Mouse (Mus musculus) forebrain, postnatal 0 days (tissue): ENCODE results near the gene Trhr2. TPM values are rescaled to one million over a fixed set of nuclear protein-coding genes. Genes with fewer than 3 reads are reported as not detected.
A peak's percentile ranks its signal among the peaks of the same experiment; 100 is the strongest.

ENCODE experiments used
- ATAC-seq: fragments of 200-750 bp; cut with Nextera tagmentation; 2 replicates; pipeline ENCODE4 v1.8.0; 2017; ENCODE audit warnings: mild to moderate bottlenecking, moderate library complexity
- DNase-seq: peaks from one replicate; pipeline ENCODE4 v3.0.0-alpha.2; 2015
- H3K27ac ChIP-seq: fragments of 300-500 bp; sonication (generic); 2 replicates; pipeline ENCODE4 v1.5.1; 2014; ENCODE audit warnings: low read depth, mild to moderate bottlenecking, antibody characterized with exemption, low read length, moderate library complexity, mixed read lengths
- H3K27me3 ChIP-seq: fragments of 300-500 bp; sonication (generic); 2 replicates; pipeline ENCODE4 v1.6.1; 2014; ENCODE audit warnings: mild to moderate bottlenecking, low read length, mixed read lengths; ENCODE audit not compliant: insufficient read depth
- H3K36me3 ChIP-seq: fragments of 300-500 bp; sonication (generic); 2 replicates; pipeline ENCODE4 v1.6.1; 2014; ENCODE audit warnings: mild to moderate bottlenecking, moderate library complexity; ENCODE audit not compliant: insufficient read depth
- H3K4me1 ChIP-seq: fragments of 300-500 bp; sonication (generic); 2 replicates; pipeline ENCODE4 v1.6.1; 2014; ENCODE audit warnings: antibody characterized with exemption; ENCODE audit not compliant: insufficient read depth
- H3K4me2 ChIP-seq: fragments of 300-500 bp; sonication (generic); 2 replicates; pipeline ENCODE4 v1.6.1; 2014; ENCODE audit warnings: low read depth, mild to moderate bottlenecking, moderate library complexity
- H3K4me3 ChIP-seq: fragments of 300-500 bp; sonication (generic); 2 replicates; pipeline ENCODE4 v1.5.1; 2014; ENCODE audit warnings: low read depth, low read length, mixed read lengths
- H3K9ac ChIP-seq: fragments of 300-500 bp; sonication (generic); 2 replicates; pipeline ENCODE4 v1.6.1; 2014; ENCODE audit warnings: mild to moderate bottlenecking
- H3K9me3 ChIP-seq: fragments of 300-500 bp; sonication (generic); 2 replicates; pipeline ENCODE4 v1.6.1; 2016; ENCODE audit warnings: low read length
- CTCF ChIP-seq: sonication (generic); IDR thresholded peaks from 2 replicates; pipeline ENCODE4 v1.5.1; 2016; ENCODE audit warnings: antibody characterized with exemption, control low read depth, low read depth
- WGBS: fragments of 180-500 bp; shearing (Covaris S2); extraction: QIAGEN DNeasy Blood & Tissue Kit; methylation state at CpG from one replicate; pipeline ENCODE4 v1.1.7; 2014; 5-methylcytosine and 5-hydroxymethylcytosine counted together
- polyA plus RNA-seq: library from polyadenylated mRNA; unstranded; fragments of >200 nt; fragmentation: Nextera tagmentation; extraction: Ambion mirVana; gene quantifications from 2 replicates; pipeline ENCODE4 v1.2.1, GENCODE M21; 2015
- total RNA-seq: library from RNA; depleted of rRNA; stranded (reverse); fragments of >200 nt; gene quantifications from 2 replicates; pipeline ENCODE4 v1.2.3, GENCODE M21; 2014; rRNA removed

Gene Trhr2
- total and polyA plus RNA-seq, 2 experiments from 2014 or later, result 0.27 TPM; not detected in 1

- no peak for TF ChIP-seq CTCF
- no peak overlapping the region for H3K27ac ChIP-seq
- 70% methylated on average over 2 of the region's 2 CpGs for WGBS
These were observed 44.1 kb downstream of the Trhr2 start for GRCm38 (mm10) chr8:122316402-122316801.

GRCm38 (mm10) chr8:122314899-122315496, 45.5 kb downstream of the Trhr2 start:
- no peaks in the 10 kb centered on the region for H3K4me1 ChIP-seq
- H3K36me3 ChIP-seq, result no peaks in the 10 kb centered on the region
- H3K9ac ChIP-seq, result no peak overlapping the region
- H3K27ac ChIP-seq, result no peak overlapping the region
- ATAC-seq (no peak), DNase-seq (no peak)
- H3K9me3 ChIP-seq, result no peaks in the 10 kb centered on the region
- WGBS, result 71% methylated on average over 13 of the region's 13 CpGs
- H3K4me2 ChIP-seq, result no peak overlapping the region
- H3K4me3 ChIP-seq, result no peak overlapping the region
- no peaks in the 10 kb centered on the region for H3K27me3 ChIP-seq
- no peak for TF ChIP-seq CTCF

More at GRCm38 (mm10) chr8:122316402-122316801, 44.1 kb downstream of the Trhr2 start:
- Histone ChIP-seq H3K9me3 (no peaks in the 10 kb centered on the region), H3K9ac (no peak overlapping the region), H3K4me3 (no peak overlapping the region), H3K4me2 (no peak overlapping the region), H3K4me1 (no peaks in the 10 kb centered on the region), H3K27me3 (no peaks in the 10 kb centered on the region), H3K36me3 (no peaks in the 10 kb centered on the region)
- ATAC-seq (no peak), DNase-seq (no peak)

GRCm38 (mm10) chr8:122313310-122313709, 47.2 kb downstream of the Trhr2 start:
- no peaks in the 10 kb centered on the region for H3K4me1 ChIP-seq
- no peak overlapping the region for H3K9ac ChIP-seq
- H3K4me3 ChIP-seq, result no peak overlapping the region
- no peak for TF ChIP-seq CTCF
- WGBS, result 75% methylated on average over 12 of the region's 12 CpGs
- H3K4me2 ChIP-seq, result no peak overlapping the region
- H3K27me3 ChIP-seq, result no peaks in the 10 kb centered on the region
- no peaks in the 10 kb centered on the region for H3K9me3 ChIP-seq
- no peak for DNase-seq
- H3K36me3 ChIP-seq, result no peaks in the 10 kb centered on the region
- no peak overlapping the region for H3K27ac ChIP-seq
- no peak for ATAC-seq

- Histone ChIP-seq H3K4me2 (no peak overlapping the region), H3K4me1 (no peaks in the 10 kb centered on the region), H3K27ac (no peak overlapping the region), H3K27me3 (no peaks in the 10 kb centered on the region), H3K4me3 (no peak overlapping the region), H3K36me3 (no peaks in the 10 kb centered on the region), H3K9me3 (no peaks in the 10 kb centered on the region), H3K9ac (no peak overlapping the region)
- TF ChIP-seq CTCF, result no peak
- DNase-seq, result no peak
- WGBS, result 78% methylated on average over 2 of the region's 2 CpGs
- ATAC-seq, result no peak
These were observed 48.0 kb downstream of the Trhr2 start for GRCm38 (mm10) chr8:122312553-122312952.

- no peak for ATAC-seq
These were observed 49.4 kb downstream of the Trhr2 start for GRCm38 (mm10) chr8:122311115-122311514.

GRCm38 (mm10) chr8:122309272-122309671, 51.3 kb downstream of the Trhr2 start:
- Histone ChIP-seq H3K27me3 (no peaks in the 10 kb centered on the region), H3K4me3 (no peak overlapping the region), H3K27ac (no peak overlapping the region), H3K4me1 (no peaks in the 10 kb centered on the region), H3K9ac (no peak overlapping the region), H3K36me3 (no peaks in the 10 kb centered on the region), H3K9me3 (no peaks in the 10 kb centered on the region), H3K4me2 (no peak overlapping the region)
- no peak for TF ChIP-seq CTCF
- ATAC-seq (no peak), DNase-seq (no peak)
- 86% methylated on average over 12 of the region's 12 CpGs for WGBS

More at GRCm38 (mm10) chr8:122311115-122311514, 49.4 kb downstream of the Trhr2 start:
- Histone ChIP-seq H3K4me3 (no peak overlapping the region), H3K9me3 (no peaks in the 10 kb centered on the region), H3K4me2 (no peak overlapping the region), H3K27me3 (no peaks in the 10 kb centered on the region), H3K4me1 (no peaks in the 10 kb centered on the region), H3K27ac (no peak overlapping the region), H3K36me3 (no peaks in the 10 kb centered on the region), H3K9ac (no peak overlapping the region)
- no peak for DNase-seq
- no peak for TF ChIP-seq CTCF
- whole genome bisulfite sequencing, result 93% methylated on average over 2 of the region's 2 CpGs

GRCm38 (mm10) chr8:122307836-122308235, 52.7 kb downstream of the Trhr2 start:
- no peaks in the 10 kb centered on the region for H3K27me3 ChIP-seq
- DNase-seq, result peak; percentile 38

More at GRCm38 (mm10) chr8:122307836-122308235, 52.7 kb downstream of the Trhr2 start:
- no peak for ATAC-seq
- Histone ChIP-seq H3K9ac (no peak overlapping the region), H3K4me3 (no peak overlapping the region), H3K4me2 (no peak overlapping the region), H3K36me3 (no peaks in the 10 kb centered on the region), H3K4me1 (no peaks in the 10 kb centered on the region), H3K9me3 (no peaks in the 10 kb centered on the region), H3K27ac (no peak overlapping the region)
- TF ChIP-seq CTCF, result no peak
- 54% methylated on average over 8 of the region's 8 CpGs for WGBS

Other genes with a start within 250 kb of the Trhr2 start
- gene Zfpm1, start 78.6 kb downstream of the Trhr2 start, total RNA-seq, result 9.5 and 10.1 TPM in 2 replicates
- 0.87 and 1.1 TPM in 2 replicates for gene Zfpm1, start 78.6 kb downstream of the Trhr2 start, polyA plus RNA-seq
- gene Zc3h18, start 15.9 kb upstream of the Trhr2 start, total RNA-seq, result 38.1 and 40.9 TPM in 2 replicates
- gene Zc3h18, start 15.9 kb upstream of the Trhr2 start, polyA plus RNA-seq, result 23.8 and 27.3 TPM in 2 replicates
- 0.67 TPM in 1 of 2 replicates, not detected in the other for gene Il17c, start 61.3 kb upstream of the Trhr2 start, total RNA-seq
- gene Il17c, start 61.3 kb upstream of the Trhr2 start, polyA plus RNA-seq, result not detected in 2 replicates
- 14.2 and 17.9 TPM in 2 replicates for gene Cyba, start 72.2 kb upstream of the Trhr2 start, total RNA-seq
- gene Cyba, start 72.2 kb upstream of the Trhr2 start, polyA plus RNA-seq, result 37.9 and 40.6 TPM in 2 replicates
- gene Mvd, start 82.7 kb upstream of the Trhr2 start, total RNA-seq, result 53.4 and 84.0 TPM in 2 replicates
- 66.7 and 73.9 TPM in 2 replicates for gene Mvd, start 82.7 kb upstream of the Trhr2 start, polyA plus RNA-seq
- 0.23 TPM in 1 of 2 replicates, not detected in the other for gene Snai3, start 100.0 kb upstream of the Trhr2 start, total RNA-seq
- gene Snai3, start 100.0 kb upstream of the Trhr2 start, polyA plus RNA-seq, result not detected in 2 replicates
- gene Rnf166, start 115.3 kb upstream of the Trhr2 start, total RNA-seq, result 32.1 TPM in 2 replicates
- 26.2 and 26.5 TPM in 2 replicates for gene Rnf166, start 115.3 kb upstream of the Trhr2 start, polyA plus RNA-seq
- gene Ctu2, start 115.4 kb upstream of the Trhr2 start, total RNA-seq, result 58.0 and 69.7 TPM in 2 replicates
- 89.7 and 99.5 TPM in 2 replicates for gene Ctu2, start 115.4 kb upstream of the Trhr2 start, polyA plus RNA-seq
- 11.6 and 15.1 TPM in 2 replicates for gene Piezo1, start 190.6 kb upstream of the Trhr2 start, total RNA-seq
- 1.2 and 1.4 TPM in 2 replicates for gene Piezo1, start 190.6 kb upstream of the Trhr2 start, polyA plus RNA-seq
- 11.5 and 14.9 TPM in 2 replicates for gene Cdt1, start 207.3 kb upstream of the Trhr2 start, total RNA-seq
- gene Cdt1, start 207.3 kb upstream of the Trhr2 start, polyA plus RNA-seq, result 6.1 and 6.5 TPM in 2 replicates
- gene Aprt, start 216.2 kb upstream of the Trhr2 start, total RNA-seq, result 132 and 163 TPM in 2 replicates
- 226 and 260 TPM in 2 replicates for gene Aprt, start 216.2 kb upstream of the Trhr2 start, polyA plus RNA-seq